Mouse (Mus musculus) lung, postnatal 0 days (tissue): ENCODE data around the gene Cdkal1.

ENCODE experiments used
- CTCF ChIP-seq: IDR thresholded peaks from 2 replicates; pipeline ENCODE4 v1.5.1; 2016; ENCODE audit warnings: antibody characterized with exemption, mild to moderate bottlenecking
- EP300 ChIP-seq: IDR thresholded peaks from 2 replicates; pipeline ENCODE4 v1.6.1; 2016; ENCODE audit warnings: antibody characterized with exemption, mild to moderate bottlenecking, control low read depth

DNA sequence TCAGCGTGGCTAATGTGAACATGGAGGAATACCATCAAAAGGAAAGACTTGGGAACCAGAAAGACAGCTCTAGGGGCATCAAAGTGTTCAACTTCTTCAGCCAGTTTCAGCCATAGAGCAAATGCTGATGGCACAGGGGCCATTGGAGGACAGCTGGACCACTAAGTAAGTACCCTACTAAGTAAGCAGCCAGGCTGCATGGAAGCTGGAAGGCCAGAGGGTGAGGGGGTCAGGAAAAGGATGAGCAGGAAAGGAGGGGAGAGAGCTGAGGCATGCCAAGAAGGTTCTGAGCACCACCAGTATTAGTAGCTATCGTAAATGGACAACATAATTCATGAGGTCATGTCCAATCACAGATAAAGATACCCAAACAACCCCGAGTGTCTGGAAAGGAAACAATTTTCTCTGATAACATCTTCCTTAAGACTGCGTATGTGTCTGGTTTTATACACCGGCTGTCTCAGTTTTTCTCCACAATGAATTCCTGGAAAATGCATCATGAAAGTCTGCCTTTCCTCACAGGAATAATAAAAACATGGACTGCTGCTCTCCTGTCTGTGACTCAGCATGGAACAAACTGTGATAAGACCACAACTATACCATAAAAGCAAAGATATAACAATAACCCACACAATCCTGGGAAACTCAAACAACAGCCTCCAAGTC, 352.9 kb downstream of the Cdkal1 start:
- TF ChIP-seq CTCF (no peak), EP300 (no peak)
